Mouse (Mus musculus): ENCODE results near the gene Acoxl. TPM values are rescaled to one million over a fixed set of nuclear protein-coding genes. Genes with fewer than 3 reads are reported as not detected.
A peak's percentile ranks its signal among the peaks of the same experiment; 100 is the strongest.

The Acoxl gene
- polyA plus RNA-seq, 1 experiment from 2014 or later: 0.11 TPM

GRCm38 (mm10) chr2:128128532-128128931, 289.9 kb downstream of the Acoxl start:
- no peak overlapping the region for H3K27ac ChIP-seq (ENCODE audit: low read depth, low read length)

GRCm38 (mm10) chr2:128131503-128131902, 292.8 kb downstream of the Acoxl start:
- H3K27me3 ChIP-seq (ENCODE audit: control insufficient read depth, insufficient read depth, low read length): no peaks in the 10 kb centered on the region
- H3K4me2 ChIP-seq: no peak overlapping the region
- no peak overlapping the region for H3K4me3 ChIP-seq (ENCODE audit: low read depth, low read length)
- no peaks in the 10 kb centered on the region for H3K9me3 ChIP-seq (replicated peaks; ENCODE audit: control insufficient read depth, low read length)
- ATAC-seq (replicated peaks; ENCODE audit: insufficient number of reproducible peaks, low FRiP score, low TSS enrichment): no peak
- WGBS (ENCODE audit: insufficient replicate concordance): 91% methylated on average over 11 of the region's 11 CpGs
- H3K4me1 ChIP-seq (ENCODE audit: control insufficient read depth, insufficient read depth, low read length): peaks cover 5% of the 10 kb centered on the region
- H3K27ac ChIP-seq (ENCODE audit: low read depth, low read length): no peak overlapping the region
- peaks cover 19% of the 10 kb centered on the region; the same call in 1 of the 2 replicates for H3K36me3 ChIP-seq (ENCODE audit: control insufficient read depth, insufficient read depth, low read length)
- H3K9ac ChIP-seq (ENCODE audit: low read depth, low read length): no peak overlapping the region

More at GRCm38 (mm10) chr2:128128532-128128931, 289.9 kb downstream of the Acoxl start:
- Histone ChIP-seq H3K27me3 (ENCODE audit: control insufficient read depth, insufficient read depth, low read length) (peaks cover 10% of the 10 kb centered on the region), H3K9me3 (replicated peaks; ENCODE audit: control insufficient read depth, low read length) (no peaks in the 10 kb centered on the region), H3K4me2 (peak overlapping the region; percentile 99), H3K4me1 (ENCODE audit: control insufficient read depth, insufficient read depth, low read length) (peaks cover 13% of the 10 kb centered on the region), H3K4me3 (ENCODE audit: low read depth, low read length) (peak overlapping the region; percentile 57), H3K9ac (ENCODE audit: low read depth, low read length) (peak overlapping the region; percentile 62), H3K36me3 (ENCODE audit: control insufficient read depth, insufficient read depth, low read length) (peaks cover 9% of the 10 kb centered on the region; the same call in 1 of the 2 replicates)
- ATAC-seq (replicated peaks; ENCODE audit: insufficient number of reproducible peaks, low FRiP score, low TSS enrichment): no peak
- 27% methylated on average over 10 of the region's 10 CpGs for WGBS (ENCODE audit: insufficient replicate concordance)

- H3K27ac ChIP-seq (ENCODE audit: low read depth, low read length): no peak overlapping the region
- peaks cover 5% of the 10 kb centered on the region for H3K4me1 ChIP-seq (ENCODE audit: control insufficient read depth, insufficient read depth, low read length)
- no peak for ATAC-seq (replicated peaks; ENCODE audit: insufficient number of reproducible peaks, low FRiP score, low TSS enrichment)
- peaks cover 19% of the 10 kb centered on the region; the same call in 1 of the 2 replicates for H3K36me3 ChIP-seq (ENCODE audit: control insufficient read depth, insufficient read depth, low read length)
- H3K27me3 ChIP-seq (ENCODE audit: control insufficient read depth, insufficient read depth, low read length): no peaks in the 10 kb centered on the region
- no peak overlapping the region for H3K4me3 ChIP-seq (ENCODE audit: low read depth, low read length)
- WGBS (ENCODE audit: insufficient replicate concordance): 68% methylated on average over 5 of the region's 5 CpGs
- no peak overlapping the region for H3K9ac ChIP-seq (ENCODE audit: low read depth, low read length)
- H3K4me2 ChIP-seq: no peak overlapping the region
- H3K9me3 ChIP-seq (replicated peaks; ENCODE audit: control insufficient read depth, low read length): no peaks in the 10 kb centered on the region
Observed at GRCm38 (mm10) chr2:128132635-128133034, 294.0 kb downstream of the Acoxl start.

- no peak overlapping the region for H3K4me2 ChIP-seq
- peaks cover 19% of the 10 kb centered on the region; the same call in 1 of the 2 replicates for H3K36me3 ChIP-seq (ENCODE audit: control insufficient read depth, insufficient read depth, low read length)
- H3K27ac ChIP-seq (ENCODE audit: low read depth, low read length): no peak overlapping the region
- H3K4me3 ChIP-seq (ENCODE audit: low read depth, low read length): no peak overlapping the region
- no peaks in the 10 kb centered on the region for H3K9me3 ChIP-seq (replicated peaks; ENCODE audit: control insufficient read depth, low read length)
- H3K9ac ChIP-seq (ENCODE audit: low read depth, low read length): no peak overlapping the region
- no peak for ATAC-seq (replicated peaks; ENCODE audit: insufficient number of reproducible peaks, low FRiP score, low TSS enrichment)
- H3K4me1 ChIP-seq (ENCODE audit: control insufficient read depth, insufficient read depth, low read length): peaks cover 3% of the 10 kb centered on the region
- H3K27me3 ChIP-seq (ENCODE audit: control insufficient read depth, insufficient read depth, low read length): no peaks in the 10 kb centered on the region
Observed at GRCm38 (mm10) chr2:128133865-128134264, 295.2 kb downstream of the Acoxl start.

GRCm38 (mm10) chr2:128134474-128134873, 295.8 kb downstream of the Acoxl start:
- H3K4me1 ChIP-seq (ENCODE audit: control insufficient read depth, insufficient read depth, low read length): peaks cover 2% of the 10 kb centered on the region; the same call in 1 of the 2 replicates
- H3K9ac ChIP-seq (ENCODE audit: low read depth, low read length): no peak overlapping the region
- 74% methylated on average over 5 of the region's 5 CpGs for WGBS (ENCODE audit: insufficient replicate concordance)
- no peak overlapping the region for H3K4me2 ChIP-seq
- no peak for ATAC-seq (replicated peaks; ENCODE audit: insufficient number of reproducible peaks, low FRiP score, low TSS enrichment)
- peaks cover 16% of the 10 kb centered on the region; the same call in 1 of the 2 replicates for H3K36me3 ChIP-seq (ENCODE audit: control insufficient read depth, insufficient read depth, low read length)
- no peak overlapping the region for H3K4me3 ChIP-seq (ENCODE audit: low read depth, low read length)
- no peak overlapping the region for H3K27ac ChIP-seq (ENCODE audit: low read depth, low read length)
- H3K9me3 ChIP-seq (replicated peaks; ENCODE audit: control insufficient read depth, low read length): no peaks in the 10 kb centered on the region
- no peaks in the 10 kb centered on the region for H3K27me3 ChIP-seq (ENCODE audit: control insufficient read depth, insufficient read depth, low read length)

- Histone ChIP-seq H3K27ac (ENCODE audit: low read depth, low read length) (no peak overlapping the region), H3K27me3 (ENCODE audit: control insufficient read depth, insufficient read depth, low read length) (no peaks in the 10 kb centered on the region), H3K9me3 (replicated peaks; ENCODE audit: control insufficient read depth, low read length) (no peaks in the 10 kb centered on the region), H3K9ac (ENCODE audit: low read depth, low read length) (no peak overlapping the region), H3K4me1 (ENCODE audit: control insufficient read depth, insufficient read depth, low read length) (peaks cover 2% of the 10 kb centered on the region; the same call in 1 of the 2 replicates), H3K36me3 (ENCODE audit: control insufficient read depth, insufficient read depth, low read length) (peaks cover 16% of the 10 kb centered on the region; the same call in 1 of the 2 replicates), H3K4me2 (no peak overlapping the region), H3K4me3 (ENCODE audit: low read depth, low read length) (no peak overlapping the region)
- WGBS (ENCODE audit: insufficient replicate concordance): 81% methylated on average over 8 of the region's 8 CpGs
- no peak for ATAC-seq (replicated peaks; ENCODE audit: insufficient number of reproducible peaks, low FRiP score, low TSS enrichment)
Observed at GRCm38 (mm10) chr2:128134948-128135347, 296.3 kb downstream of the Acoxl start.

GRCm38 (mm10) chr2:128136769-128137433, 298.2 kb downstream of the Acoxl start:
- no peak overlapping the region for H3K27ac ChIP-seq (ENCODE audit: low read depth, low read length)
- H3K4me3 ChIP-seq (ENCODE audit: low read depth, low read length): no peak overlapping the region
- H3K9me3 ChIP-seq (replicated peaks; ENCODE audit: control insufficient read depth, low read length): no peaks in the 10 kb centered on the region
- H3K9ac ChIP-seq (ENCODE audit: low read depth, low read length): no peak overlapping the region
- H3K4me2 ChIP-seq: no peak overlapping the region
- no peak for ATAC-seq (replicated peaks; ENCODE audit: insufficient number of reproducible peaks, low FRiP score, low TSS enrichment)
- peaks cover 12% of the 10 kb centered on the region; the same call in 1 of the 2 replicates for H3K36me3 ChIP-seq (ENCODE audit: control insufficient read depth, insufficient read depth, low read length)
- WGBS (ENCODE audit: insufficient replicate concordance): 84% methylated on average over 16 of the region's 16 CpGs
- peaks cover 7% of the 10 kb centered on the region for H3K4me1 ChIP-seq (ENCODE audit: control insufficient read depth, insufficient read depth, low read length)
- H3K27me3 ChIP-seq (ENCODE audit: control insufficient read depth, insufficient read depth, low read length): no peaks in the 10 kb centered on the region

GRCm38 (mm10) chr2:128137480-128138276, 299.0 kb downstream of the Acoxl start:
- Histone ChIP-seq H3K9ac (ENCODE audit: low read depth, low read length) (no peak overlapping the region), H3K27me3 (ENCODE audit: control insufficient read depth, insufficient read depth, low read length) (no peaks in the 10 kb centered on the region), H3K4me3 (ENCODE audit: low read depth, low read length) (no peak overlapping the region), H3K36me3 (ENCODE audit: control insufficient read depth, insufficient read depth, low read length) (peaks cover 12% of the 10 kb centered on the region; the same call in 1 of the 2 replicates), H3K4me2 (no peak overlapping the region), H3K9me3 (replicated peaks; ENCODE audit: control insufficient read depth, low read length) (no peaks in the 10 kb centered on the region), H3K4me1 (ENCODE audit: control insufficient read depth, insufficient read depth, low read length) (peaks cover 7% of the 10 kb centered on the region), H3K27ac (ENCODE audit: low read depth, low read length) (no peak overlapping the region)
- ATAC-seq (replicated peaks; ENCODE audit: insufficient number of reproducible peaks, low FRiP score, low TSS enrichment): no peak
- 81% methylated on average over 22 of the region's 22 CpGs for WGBS (ENCODE audit: insufficient replicate concordance)

All from heart, embryonic 11.5 days (tissue).